Mouse (Mus musculus) lung, embryonic 15.5 days (tissue): Measurements from ENCODE around the gene Mat1a. TPM values are rescaled to one million over a fixed set of nuclear protein-coding genes. Genes with fewer than 3 reads are reported as not detected.

Experiments used
- ATAC-seq: fragments of 200-750 bp; cut with Nextera tagmentation; 2 replicates; pipeline ENCODE4 v1.8.0; 2017; ENCODE audit warnings: moderate number of reproducible peaks, borderline replicate concordance; ENCODE audit not compliant: low FRiP score, low TSS enrichment; ENCODE audit errors: extremely low read depth
- H3K27ac ChIP-seq: fragments of 300-500 bp; sonication (generic); 2 replicates; pipeline ENCODE4 v1.5.1; 2015; ENCODE audit warnings: moderate library complexity, mild to moderate bottlenecking, inconsistent platforms
- H3K27me3 ChIP-seq: fragments of 300-500 bp; sonication (generic); 2 replicates; pipeline ENCODE4 v1.6.1; 2015; ENCODE audit warnings: inconsistent platforms
- H3K36me3 ChIP-seq: fragments of 300-500 bp; sonication (generic); 2 replicates; pipeline ENCODE4 v1.6.1; 2015; ENCODE audit warnings: inconsistent platforms
- H3K4me1 ChIP-seq: fragments of 300-500 bp; sonication (generic); 2 replicates; pipeline ENCODE4 v1.6.1; 2015; ENCODE audit warnings: inconsistent platforms
- H3K4me2 ChIP-seq: fragments of 300-500 bp; sonication (generic); 2 replicates; pipeline ENCODE4 v1.6.1; 2015; ENCODE audit warnings: inconsistent platforms, mild to moderate bottlenecking, moderate library complexity
- H3K4me3 ChIP-seq: fragments of 300-500 bp; sonication (generic); 2 replicates; pipeline ENCODE4 v1.5.1; 2015; ENCODE audit warnings: mild to moderate bottlenecking, inconsistent platforms
- H3K9ac ChIP-seq: fragments of 300-500 bp; sonication (generic); 2 replicates; pipeline ENCODE4 v1.6.1; 2015; ENCODE audit warnings: inconsistent platforms
- H3K9me3 ChIP-seq: fragments of 300-500 bp; sonication (generic); 2 replicates; pipeline ENCODE4 v1.6.1; 2016; ENCODE audit warnings: inconsistent platforms
- WGBS: fragments of 180-500 bp; shearing (Covaris S2); methylation state at CpG from one replicate; pipeline ENCODE4 v1.1.7; 2015; 5-methylcytosine and 5-hydroxymethylcytosine counted together
- polyA plus RNA-seq: library from polyadenylated mRNA; unstranded; fragments of >200 nt; fragmentation: Nextera tagmentation; extraction: Ambion mirVana; gene quantifications from 2 replicates; pipeline ENCODE4 v1.2.1, GENCODE M21; 2015

Mat1a gene
- polyA plus RNA-seq, 1 experiment from 2014 or later, result 5.3 TPM

DNA sequence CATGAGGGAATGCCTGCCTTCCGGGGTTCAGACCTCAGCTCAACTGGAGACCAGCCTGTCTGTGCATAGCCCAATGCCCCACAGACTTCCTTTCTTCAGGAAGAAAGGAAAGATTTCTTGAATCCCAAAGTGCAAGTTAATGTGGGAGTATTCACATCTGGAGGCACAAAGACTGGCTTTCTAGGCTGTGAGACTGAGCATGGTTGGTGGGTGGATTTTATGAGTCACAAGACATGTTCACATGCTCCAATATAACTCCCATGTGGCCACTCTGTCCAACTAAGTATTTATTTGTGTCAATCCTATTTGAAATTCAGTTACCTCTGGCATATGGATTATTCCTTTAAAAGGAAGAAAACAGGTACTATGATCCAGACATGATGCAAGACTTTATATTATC is 6.1 kb upstream of the Mat1a start:
- H3K4me3 ChIP-seq, result no peak overlapping the region
- no peaks in the 10 kb centered on the region for H3K4me1 ChIP-seq
- 96% methylated on average over 1 of the region's 1 CpGs for WGBS
- no peak overlapping the region for H3K9ac ChIP-seq
- no peaks in the 10 kb centered on the region for H3K9me3 ChIP-seq
- H3K4me2 ChIP-seq, result no peak overlapping the region
- no peaks in the 10 kb centered on the region for H3K27me3 ChIP-seq
- no peaks in the 10 kb centered on the region for H3K36me3 ChIP-seq
- H3K27ac ChIP-seq, result no peak overlapping the region
- no peak for ATAC-seq

DNA sequence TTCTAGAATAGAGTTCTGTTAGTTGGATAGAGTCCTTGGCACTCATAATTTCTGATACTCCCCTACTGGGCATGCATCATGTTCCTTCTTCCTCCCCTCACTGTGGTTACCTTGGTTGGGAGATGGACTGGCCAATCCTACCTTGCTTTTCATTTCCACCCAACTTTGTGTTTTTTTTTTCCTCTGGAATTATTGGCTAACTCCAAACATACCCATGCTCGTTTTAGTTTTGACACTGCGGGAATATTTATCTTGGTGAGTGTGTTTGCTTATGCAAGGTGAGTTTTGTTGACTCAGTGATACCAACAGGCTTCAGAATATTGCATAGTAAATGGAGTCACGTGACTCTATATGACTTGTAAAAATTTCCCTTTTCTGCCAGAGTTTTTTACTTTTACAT is 4.1 kb upstream of the Mat1a start:
- Histone ChIP-seq H3K4me3 (no peak overlapping the region), H3K9ac (no peak overlapping the region), H3K27ac (no peak overlapping the region), H3K4me2 (no peak overlapping the region), H3K4me1 (no peaks in the 10 kb centered on the region), H3K27me3 (no peaks in the 10 kb centered on the region), H3K36me3 (no peaks in the 10 kb centered on the region), H3K9me3 (no peaks in the 10 kb centered on the region)
- 53% methylated on average over 3 of the region's 3 CpGs for WGBS
- no peak for ATAC-seq

DNA sequence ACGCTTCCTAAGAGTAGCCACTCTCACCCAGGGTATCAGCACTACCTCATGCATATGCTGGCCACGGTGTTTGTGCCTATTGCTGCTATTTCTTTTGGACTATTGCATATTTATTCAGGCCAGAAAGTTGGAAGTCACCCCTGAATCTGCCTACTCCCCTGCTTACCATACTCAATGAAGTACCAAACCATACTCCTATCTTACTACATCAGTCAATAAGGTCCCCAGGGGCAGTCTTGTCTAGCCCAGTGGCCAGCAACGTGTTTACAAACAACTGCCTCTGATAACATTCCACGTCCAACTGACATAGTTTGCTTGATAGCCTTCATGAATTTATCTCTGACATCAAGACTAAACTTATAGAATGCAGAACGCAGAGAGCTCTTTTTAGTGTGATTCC is 3.6 kb upstream of the Mat1a start:
- no peaks in the 10 kb centered on the region for H3K9me3 ChIP-seq
- H3K4me2 ChIP-seq, result no peak overlapping the region
- 72% methylated on average over 5 of the region's 5 CpGs for WGBS
- H3K4me3 ChIP-seq, result no peak overlapping the region
- H3K27ac ChIP-seq, result no peak overlapping the region
- ATAC-seq, result no peak
- H3K4me1 ChIP-seq, result no peaks in the 10 kb centered on the region
- H3K27me3 ChIP-seq, result no peaks in the 10 kb centered on the region
- H3K9ac ChIP-seq, result no peak overlapping the region
- no peaks in the 10 kb centered on the region for H3K36me3 ChIP-seq

DNA sequence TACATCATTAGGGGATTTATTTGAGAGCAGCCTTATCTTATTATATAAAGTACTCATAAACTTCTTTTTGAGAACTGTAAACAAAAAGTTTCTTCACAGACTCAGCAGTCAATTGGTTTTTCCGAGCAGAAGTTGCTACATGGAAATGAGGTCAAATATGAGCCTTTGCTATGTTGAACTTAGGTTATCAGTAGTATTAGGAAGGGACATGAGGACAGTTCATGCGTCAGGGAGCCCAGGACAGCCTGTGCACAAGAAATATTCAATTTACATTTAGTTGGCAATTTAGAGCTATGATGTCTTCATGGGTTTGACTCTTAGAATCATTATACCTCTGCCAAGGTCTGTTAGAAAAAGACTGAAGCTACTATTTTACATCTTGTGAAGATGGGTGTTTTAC is 2.6 kb upstream of the Mat1a start:
- 33% methylated on average over 2 of the region's 2 CpGs for WGBS
- Histone ChIP-seq H3K4me2 (no peak overlapping the region), H3K9ac (no peak overlapping the region), H3K27ac (no peak overlapping the region), H3K36me3 (no peaks in the 10 kb centered on the region), H3K27me3 (no peaks in the 10 kb centered on the region), H3K4me1 (no peaks in the 10 kb centered on the region), H3K9me3 (no peaks in the 10 kb centered on the region), H3K4me3 (no peak overlapping the region)
- no peak for ATAC-seq

DNA sequence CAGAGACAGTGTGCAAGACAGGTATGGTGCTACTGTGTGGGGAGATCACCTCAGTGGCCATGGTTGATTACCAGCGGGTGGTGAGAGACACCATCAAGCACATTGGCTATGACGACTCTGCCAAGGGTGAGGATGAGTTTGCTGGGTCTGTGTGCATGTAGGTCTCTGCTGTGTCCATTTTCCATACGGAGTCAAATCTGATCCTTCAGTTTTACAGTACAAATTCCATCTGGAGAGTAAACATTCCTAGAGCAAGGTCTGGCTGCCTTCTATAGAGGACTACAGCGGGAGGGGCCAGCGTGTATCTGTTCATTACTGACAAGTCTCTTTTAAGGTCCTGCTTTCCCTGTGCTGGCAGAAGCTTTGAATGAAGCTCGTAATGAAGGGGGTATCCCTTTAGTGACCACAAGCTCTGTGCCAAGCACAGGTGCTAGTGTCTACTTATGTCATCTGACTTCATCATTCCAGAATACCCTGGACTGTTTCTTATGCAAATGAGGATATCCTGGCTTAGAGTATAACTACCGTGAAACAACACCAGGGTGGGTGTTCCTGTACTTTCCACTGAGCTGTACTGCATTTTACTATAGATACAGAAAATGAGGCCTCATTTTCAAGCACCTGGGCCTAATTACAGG is 6.3 kb downstream of the Mat1a start:
- no peak overlapping the region for H3K4me3 ChIP-seq
- no peaks in the 10 kb centered on the region for H3K27me3 ChIP-seq
- H3K4me2 ChIP-seq, result no peak overlapping the region
- WGBS, result 79% methylated on average over 7 of the region's 7 CpGs
- no peak for ATAC-seq
- H3K9ac ChIP-seq, result no peak overlapping the region
- no peaks in the 10 kb centered on the region for H3K4me1 ChIP-seq
- H3K27ac ChIP-seq, result no peak overlapping the region
- no peaks in the 10 kb centered on the region for H3K36me3 ChIP-seq
- H3K9me3 ChIP-seq, result no peaks in the 10 kb centered on the region

DNA sequence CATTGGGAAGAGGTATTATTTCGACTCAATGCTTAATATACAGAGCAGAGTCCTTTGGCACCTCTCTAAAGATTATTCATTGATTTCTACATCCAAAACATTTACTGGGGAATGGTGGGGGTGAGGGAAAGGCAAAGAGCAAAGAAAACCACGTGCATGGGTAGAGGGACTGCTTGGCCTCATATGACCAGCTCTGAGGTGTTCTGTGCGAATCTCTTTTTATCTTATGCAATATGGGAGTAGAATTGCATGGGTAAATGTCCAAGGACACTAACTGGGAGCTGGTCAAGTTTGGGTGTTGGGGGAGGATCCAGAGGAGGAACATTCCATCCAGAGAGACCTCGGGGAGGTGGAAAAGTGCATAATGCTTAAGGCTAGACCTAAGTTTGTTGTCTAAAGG is 8.1 kb downstream of the Mat1a start:
- H3K9me3 ChIP-seq, result no peaks in the 10 kb centered on the region
- no peak for ATAC-seq
- H3K4me3 ChIP-seq, result no peak overlapping the region
- no peak overlapping the region for H3K9ac ChIP-seq
- H3K4me2 ChIP-seq, result no peak overlapping the region
- no peaks in the 10 kb centered on the region for H3K36me3 ChIP-seq
- H3K4me1 ChIP-seq, result no peaks in the 10 kb centered on the region
- H3K27ac ChIP-seq, result no peak overlapping the region
- H3K27me3 ChIP-seq, result no peaks in the 10 kb centered on the region
- 69% methylated on average over 4 of the region's 4 CpGs for WGBS

DNA sequence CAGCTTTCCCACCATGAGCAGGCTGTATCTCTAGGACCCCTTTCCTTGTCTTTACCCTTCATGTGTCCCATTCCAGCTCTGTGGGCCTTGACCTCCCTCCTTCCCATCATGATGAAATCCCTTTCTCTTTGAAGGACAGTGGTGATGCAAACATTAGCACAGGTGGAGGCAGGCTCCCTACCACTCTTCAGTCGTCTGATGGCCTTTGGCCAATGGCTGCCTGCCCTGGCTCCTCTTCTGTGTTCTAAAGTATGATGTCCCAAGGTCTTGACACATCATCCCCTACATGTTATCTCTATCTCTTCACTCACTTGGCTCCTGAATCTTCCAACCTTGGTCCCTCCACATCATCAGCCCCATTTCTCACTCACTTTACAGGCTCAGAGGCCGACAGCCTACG is 11.4 kb downstream of the Mat1a start:
- Histone ChIP-seq H3K9me3 (no peaks in the 10 kb centered on the region), H3K27ac (no peak overlapping the region), H3K4me2 (no peak overlapping the region), H3K36me3 (no peaks in the 10 kb centered on the region), H3K9ac (no peak overlapping the region), H3K27me3 (no peaks in the 10 kb centered on the region), H3K4me1 (no peaks in the 10 kb centered on the region), H3K4me3 (no peak overlapping the region)
- 73% methylated on average over 3 of the region's 3 CpGs for WGBS
- ATAC-seq, result no peak

DNA sequence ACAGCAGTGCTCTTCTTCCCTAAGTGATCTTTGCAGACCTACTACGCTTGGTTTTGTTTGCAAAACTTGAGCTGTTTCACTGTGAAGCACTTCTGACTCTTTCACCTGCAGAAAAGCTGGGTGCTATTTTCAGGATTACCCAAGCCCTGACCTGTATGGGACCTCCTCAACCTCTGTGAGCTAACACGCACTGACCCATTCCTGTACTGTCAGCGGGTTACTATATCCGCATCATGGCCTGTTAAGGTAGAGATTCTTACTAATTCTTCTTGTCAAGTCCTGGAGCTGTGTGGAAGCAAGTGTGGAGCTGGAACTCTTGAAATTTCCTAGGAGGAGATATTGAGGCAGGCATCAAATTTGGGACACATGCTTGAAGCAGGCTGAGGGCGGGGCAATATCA is 19.8 kb downstream of the Mat1a start:
- Histone ChIP-seq H3K36me3 (no peaks in the 10 kb centered on the region), H3K27ac (no peak overlapping the region), H3K4me1 (no peaks in the 10 kb centered on the region), H3K4me2 (no peak overlapping the region), H3K27me3 (no peaks in the 10 kb centered on the region), H3K9me3 (no peaks in the 10 kb centered on the region), H3K4me3 (no peak overlapping the region), H3K9ac (no peak overlapping the region)
- WGBS, result 76% methylated on average over 5 of the region's 5 CpGs
- ATAC-seq, result no peak

DNA sequence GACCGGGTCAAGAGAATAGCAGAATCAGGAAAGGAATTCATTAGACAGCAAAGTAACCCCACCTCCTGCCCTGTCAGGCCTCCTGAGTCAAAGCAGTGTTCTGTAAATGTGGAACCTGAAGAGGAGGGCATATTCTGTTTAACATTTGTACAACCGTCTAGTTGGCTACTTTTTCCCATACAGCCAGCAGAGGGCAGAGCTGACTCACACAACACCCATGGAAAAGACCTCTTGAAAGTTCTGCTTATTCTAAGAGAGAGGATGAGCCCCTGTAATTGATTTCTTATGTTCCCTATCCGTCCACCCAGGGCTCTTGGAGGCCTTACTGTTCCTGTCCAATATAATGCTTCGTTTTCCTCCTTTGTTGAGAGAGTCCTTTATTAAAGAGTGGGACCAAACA is 23.2 kb downstream of the Mat1a start:
- H3K9me3 ChIP-seq, result no peaks in the 10 kb centered on the region
- ATAC-seq, result no peak
- no peak overlapping the region for H3K9ac ChIP-seq
- no peak overlapping the region for H3K27ac ChIP-seq
- no peak overlapping the region for H3K4me3 ChIP-seq
- no peaks in the 10 kb centered on the region for H3K27me3 ChIP-seq
- WGBS, result 14% methylated on average over 4 of the region's 4 CpGs
- H3K36me3 ChIP-seq, result no peaks in the 10 kb centered on the region
- H3K4me1 ChIP-seq, result 0 out of 2 replicates have a peak, but pooled peaks cover 4% of the 10 kb centered on the region
- H3K4me2 ChIP-seq, result no peak overlapping the region

DNA sequence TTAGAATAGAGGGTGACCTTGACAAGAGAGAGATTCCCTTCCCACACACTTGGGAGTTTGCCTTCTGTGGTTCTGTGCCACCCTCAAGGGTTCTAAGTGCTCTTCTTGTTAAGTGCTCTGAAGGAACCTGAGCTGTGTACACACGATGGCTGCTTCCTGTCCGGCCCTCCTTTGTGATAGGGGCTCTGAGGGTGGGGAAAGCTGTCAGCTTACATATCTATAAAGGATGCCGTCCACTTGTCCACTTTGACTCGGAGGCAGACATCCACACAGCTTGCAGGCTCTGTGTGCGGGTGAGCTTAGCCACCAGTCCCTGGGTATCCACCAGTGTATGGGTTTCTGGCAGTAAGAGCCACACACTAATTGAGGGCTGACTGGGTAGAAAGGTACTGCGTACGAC is 26.7 kb downstream of the Mat1a start, which contains the start of gene Sftpa1:
Gene Sftpa1 (plus strand): TSS at position 243 of the 400 bp plus-strand sequence.
- H3K27ac ChIP-seq, result no peak within 1 kb of the TSS

DNA sequence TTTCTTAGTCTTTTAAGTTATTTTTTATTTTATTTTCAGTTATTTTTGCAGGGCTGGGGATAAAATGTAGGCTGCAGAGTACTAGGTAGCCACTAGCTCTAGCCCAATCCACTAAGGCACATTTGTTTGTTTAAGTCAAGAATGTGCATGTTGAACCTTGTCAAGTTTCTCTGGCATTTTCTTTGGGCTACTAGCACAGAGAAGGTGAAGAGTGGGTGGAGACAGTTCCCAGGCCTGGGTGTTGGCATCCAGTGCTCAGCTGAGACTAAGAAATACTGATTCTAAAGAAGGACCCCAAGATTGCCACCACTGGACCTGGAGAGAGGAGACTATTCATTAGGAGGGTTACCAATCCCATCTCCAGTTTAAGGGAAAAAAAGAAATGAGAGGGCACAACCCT is 32.2 kb downstream of the Mat1a start:
- no peaks in the 10 kb centered on the region for H3K27me3 ChIP-seq
- no peak overlapping the region for H3K4me3 ChIP-seq
- peak; percentile 27; the same call in 1 of the 2 replicates for ATAC-seq

More for the DNA sequence above, 26.7 kb downstream of the Mat1a start, which contains the start of gene Sftpa1:
- Histone ChIP-seq H3K4me3 (no peak within 1 kb of the TSS), H3K4me1 (0 out of 2 replicates have a peak, but pooled peaks cover 4% of the 10 kb centered on the region), H3K4me2 (no peak within 1 kb of the TSS), H3K9ac (no peak within 1 kb of the TSS), H3K27me3 (no peaks in the 10 kb centered on the region), H3K9me3 (no peaks in the 10 kb centered on the region), H3K36me3 (no peaks in the 10 kb centered on the region)
- peak; percentile 49; the same call in 1 of the 2 replicates for ATAC-seq
- 53% methylated on average over 7 of the region's 7 CpGs for WGBS

DNA sequence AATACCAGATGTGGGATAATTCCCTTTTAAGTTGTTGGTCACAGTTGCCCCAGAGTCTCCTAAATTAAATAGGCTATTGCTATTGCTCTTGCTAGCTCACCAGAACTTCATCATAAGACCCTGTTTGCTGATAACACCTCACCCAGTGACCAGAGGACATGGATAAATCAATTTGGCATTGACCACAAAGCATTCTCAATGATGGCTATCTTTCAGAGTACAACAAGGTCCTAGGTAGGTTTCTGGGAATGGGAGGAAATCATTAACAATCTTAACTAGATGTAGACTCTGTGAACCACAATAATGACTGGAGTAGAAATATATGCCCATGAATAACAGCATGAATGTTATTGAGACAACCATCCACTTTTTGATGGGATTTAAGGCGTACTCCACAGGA is 35.9 kb downstream of the Mat1a start:
- Histone ChIP-seq H3K4me2 (no peak overlapping the region), H3K4me3 (no peak overlapping the region), H3K27me3 (no peaks in the 10 kb centered on the region), H3K27ac (no peak overlapping the region), H3K4me1 (peaks cover 3% of the 10 kb centered on the region; the same call in 1 of the 2 replicates), H3K9ac (no peak overlapping the region), H3K36me3 (no peaks in the 10 kb centered on the region), H3K9me3 (no peaks in the 10 kb centered on the region)
- 78% methylated on average over 1 of the region's 1 CpGs for WGBS
- no peak for ATAC-seq

More for the DNA sequence above, 32.2 kb downstream of the Mat1a start:
- Histone ChIP-seq H3K9ac (no peak overlapping the region), H3K36me3 (no peaks in the 10 kb centered on the region), H3K4me2 (no peak overlapping the region), H3K9me3 (no peaks in the 10 kb centered on the region), H3K27ac (0 out of 2 replicates have a peak overlapping the region, but pooled peaks have one; percentile 22), H3K4me1 (peaks cover 3% of the 10 kb centered on the region; the same call in 1 of the 2 replicates)
